Mouse (Mus musculus): ENCODE measurements around the gene Slc13a5.

Gene Slc13a5

DNA sequence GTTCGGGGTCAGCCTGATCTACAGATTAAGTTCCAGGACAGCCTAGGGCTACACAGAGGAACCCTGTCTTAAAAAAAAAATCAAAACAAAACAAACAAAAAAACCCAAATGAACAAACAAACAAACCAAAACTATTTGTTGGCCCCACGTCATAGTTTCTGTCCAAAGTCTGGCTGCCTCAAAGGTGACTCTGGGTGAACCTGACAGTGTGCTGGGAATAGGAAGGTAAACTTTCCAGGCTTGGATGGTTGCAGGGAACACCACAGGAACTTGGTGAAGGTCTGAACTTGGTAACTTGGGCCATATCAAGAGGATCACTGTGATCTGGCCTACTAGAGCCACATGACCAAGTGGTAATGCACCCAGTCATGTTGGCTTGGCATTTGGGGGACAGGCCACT, 10.6 kb downstream of the Slc13a5 start:
- no peak for DNase-seq

DNA sequence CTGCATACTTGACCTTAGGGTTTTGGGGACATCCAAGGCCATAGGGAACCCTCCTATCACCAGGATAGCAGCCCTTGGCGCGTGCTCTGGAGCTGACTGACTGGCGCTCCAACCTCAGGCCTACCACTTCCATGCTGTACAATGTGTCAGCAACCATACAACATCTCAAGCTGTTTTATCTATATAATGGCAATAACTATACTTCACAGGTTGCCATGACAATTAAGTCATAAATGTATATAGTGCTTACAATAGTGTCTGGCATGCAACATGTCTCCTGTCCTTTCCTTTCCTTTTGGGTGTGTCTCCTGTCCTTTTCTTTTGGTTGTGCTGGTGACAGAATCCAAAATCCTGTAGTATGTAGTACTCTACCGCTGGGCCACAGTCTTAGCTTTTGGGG, 11.4 kb downstream of the Slc13a5 start:
- DNase-seq = no peak

DNA sequence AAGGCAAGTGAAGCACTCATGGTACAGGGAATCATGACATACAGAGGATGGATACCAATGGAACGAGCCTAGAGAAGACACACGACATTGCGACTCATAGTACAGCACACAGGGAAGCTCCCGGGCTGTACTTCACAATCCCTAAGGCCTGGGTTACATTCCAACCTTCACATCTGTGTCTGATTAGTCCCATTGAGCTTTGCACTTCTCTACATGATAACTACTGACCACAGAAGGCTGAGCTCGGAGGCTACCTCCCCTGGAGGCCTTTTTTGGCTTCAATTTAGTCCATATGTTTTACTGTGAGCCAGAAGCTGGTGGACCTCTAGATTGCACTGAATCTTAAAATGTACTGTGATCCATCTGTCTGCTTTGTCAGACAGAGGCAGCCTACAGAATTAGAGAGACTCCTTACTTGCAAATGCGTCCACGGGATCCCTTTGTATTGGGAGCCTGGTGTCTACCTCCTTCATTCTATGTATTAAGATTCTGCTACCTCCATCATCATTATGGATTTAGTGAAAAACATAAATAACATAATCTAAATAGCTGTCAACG, 21.7 kb downstream of the Slc13a5 start:
- DNase-seq = no peak

DNA sequence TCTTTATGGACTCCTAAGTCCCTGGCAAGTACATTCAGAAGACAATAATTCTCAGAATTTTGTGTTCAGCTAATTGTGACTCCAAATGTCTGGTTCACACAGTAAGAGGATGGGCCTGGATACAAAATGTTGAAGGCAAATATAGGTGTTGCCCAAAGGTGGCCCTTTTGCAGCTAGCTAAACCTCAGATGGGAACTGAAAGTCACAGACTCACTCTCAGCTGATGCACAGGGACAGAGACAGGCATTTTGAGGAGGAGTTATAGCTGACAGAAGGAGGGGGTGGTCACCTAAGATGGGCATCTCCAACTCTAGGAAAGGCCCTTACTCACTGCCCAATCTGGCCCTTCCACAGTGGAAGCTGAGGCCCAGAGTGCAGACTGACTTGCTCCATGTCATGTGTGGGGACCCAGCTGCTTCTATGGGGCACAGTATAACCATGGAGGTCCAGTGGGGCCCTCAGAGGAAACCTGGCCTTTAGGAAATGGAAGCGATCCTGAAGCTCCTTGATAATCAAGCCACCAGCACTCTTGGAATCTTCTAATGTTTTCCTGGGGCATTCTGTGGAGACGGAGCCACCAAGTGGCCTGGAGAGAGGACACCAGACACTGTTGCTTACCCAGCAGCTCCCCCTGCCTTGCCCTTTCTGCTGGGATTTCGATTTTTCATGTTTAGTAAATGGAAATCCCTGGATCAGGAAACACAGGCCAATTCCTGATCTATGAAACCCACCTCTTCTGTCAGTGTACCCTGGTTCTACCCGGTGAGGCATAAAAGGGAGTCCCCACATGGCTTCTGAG, 26.8 kb downstream of the Slc13a5 start:
- no peak for DNase-seq

DNA sequence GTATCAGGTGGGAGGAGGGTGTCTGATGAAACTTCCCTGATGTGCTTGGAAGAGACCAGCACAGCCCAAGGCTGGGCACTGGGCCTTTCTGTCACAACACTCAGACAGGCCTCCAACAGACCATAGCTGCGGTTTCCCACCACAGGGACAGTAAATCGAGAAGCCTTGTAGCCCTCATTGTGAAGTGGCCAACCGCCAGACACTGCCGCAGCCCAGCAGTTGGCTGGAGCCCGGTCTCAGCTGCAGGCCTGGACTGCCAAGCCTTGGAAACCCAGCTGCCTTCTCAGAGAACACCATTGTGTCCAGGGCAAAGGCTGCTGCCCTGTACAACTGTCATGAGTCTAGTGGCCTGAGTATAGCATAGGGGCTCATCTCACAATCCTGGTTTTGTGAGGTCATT, 33.0 kb downstream of the Slc13a5 start:
- no peak for DNase-seq

DNA sequence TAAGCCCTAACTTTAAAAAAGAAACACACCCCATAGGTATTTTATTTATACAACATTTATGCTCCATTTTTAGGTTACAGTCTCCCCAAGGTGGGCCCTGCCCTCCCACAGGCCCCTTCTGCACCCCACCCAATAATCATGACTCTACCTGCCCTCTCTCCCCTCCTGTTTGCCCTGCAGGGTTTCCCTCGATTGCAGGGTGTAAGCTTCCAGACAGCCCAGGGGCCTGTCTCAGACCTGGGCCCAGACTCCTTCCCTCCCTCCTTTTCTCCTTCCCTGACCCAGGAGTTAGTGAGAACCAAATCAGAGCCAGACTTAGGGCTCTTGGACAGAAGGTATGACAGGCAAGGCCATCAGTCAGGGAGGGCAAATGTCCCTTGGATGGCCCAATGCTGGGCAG, 34.0 kb downstream of the Slc13a5 start:
- DNase-seq = no peak

DNA sequence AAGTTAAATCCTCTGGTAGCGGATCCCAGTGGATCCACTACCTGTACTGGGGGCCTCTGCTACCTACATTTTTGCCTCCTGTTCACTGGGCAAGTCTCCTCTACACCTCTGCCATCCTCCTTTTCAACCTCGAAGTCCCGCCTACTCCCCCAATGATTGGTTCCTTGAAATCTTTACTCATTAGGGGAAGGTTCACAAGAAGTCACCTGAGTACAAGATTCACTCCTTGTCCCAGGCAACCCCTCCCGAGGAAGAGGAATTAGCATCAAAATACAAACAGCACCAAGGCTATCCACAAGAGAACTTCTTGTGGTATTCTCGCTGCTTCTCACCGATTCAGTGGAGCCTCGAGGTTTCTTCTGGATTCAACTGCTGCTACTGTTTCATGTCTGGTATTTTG, 35.0 kb downstream of the Slc13a5 start:
- no peak for DNase-seq

DNA sequence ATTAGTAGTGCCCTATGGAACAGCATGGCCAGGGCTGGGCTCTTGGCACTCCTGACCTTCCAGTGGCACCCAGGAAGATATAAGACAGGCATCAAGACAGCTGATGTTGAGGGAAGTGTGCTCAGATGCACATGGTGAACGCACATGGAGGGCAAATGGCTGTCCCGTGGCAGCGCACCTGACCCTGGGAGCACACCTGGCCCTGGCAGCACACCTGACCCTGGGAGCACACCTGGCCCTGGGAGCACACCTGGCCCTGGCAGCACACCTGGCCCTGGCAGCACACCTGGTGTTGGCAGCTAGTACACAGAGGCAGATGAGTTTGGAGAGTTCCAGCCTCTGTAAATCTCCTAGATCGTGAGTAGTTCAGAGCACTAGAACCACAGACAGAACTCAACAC, 38.5 kb downstream of the Slc13a5 start:
- no peak for DNase-seq

DNA sequence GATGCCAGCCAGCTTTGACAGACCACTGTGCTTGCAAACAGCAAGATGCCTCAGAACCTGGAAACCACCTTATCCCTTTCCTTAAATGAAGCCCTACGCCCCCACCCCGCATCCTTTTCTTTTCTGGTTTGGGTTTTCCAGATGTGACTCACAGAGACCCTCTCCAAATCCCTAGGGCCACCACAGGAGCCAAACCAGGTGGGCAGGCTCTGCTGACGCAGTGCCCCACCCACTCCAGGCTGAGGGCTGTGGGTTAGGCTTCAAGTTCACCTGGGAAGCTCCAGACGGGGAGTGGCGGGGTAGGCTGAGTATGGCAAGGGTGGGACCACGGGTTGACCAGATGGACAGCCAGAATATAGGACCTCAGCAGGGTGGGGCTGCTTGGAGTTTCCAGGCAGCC, 40.1 kb downstream of the Slc13a5 start:
- DNase-seq = no peak

DNA sequence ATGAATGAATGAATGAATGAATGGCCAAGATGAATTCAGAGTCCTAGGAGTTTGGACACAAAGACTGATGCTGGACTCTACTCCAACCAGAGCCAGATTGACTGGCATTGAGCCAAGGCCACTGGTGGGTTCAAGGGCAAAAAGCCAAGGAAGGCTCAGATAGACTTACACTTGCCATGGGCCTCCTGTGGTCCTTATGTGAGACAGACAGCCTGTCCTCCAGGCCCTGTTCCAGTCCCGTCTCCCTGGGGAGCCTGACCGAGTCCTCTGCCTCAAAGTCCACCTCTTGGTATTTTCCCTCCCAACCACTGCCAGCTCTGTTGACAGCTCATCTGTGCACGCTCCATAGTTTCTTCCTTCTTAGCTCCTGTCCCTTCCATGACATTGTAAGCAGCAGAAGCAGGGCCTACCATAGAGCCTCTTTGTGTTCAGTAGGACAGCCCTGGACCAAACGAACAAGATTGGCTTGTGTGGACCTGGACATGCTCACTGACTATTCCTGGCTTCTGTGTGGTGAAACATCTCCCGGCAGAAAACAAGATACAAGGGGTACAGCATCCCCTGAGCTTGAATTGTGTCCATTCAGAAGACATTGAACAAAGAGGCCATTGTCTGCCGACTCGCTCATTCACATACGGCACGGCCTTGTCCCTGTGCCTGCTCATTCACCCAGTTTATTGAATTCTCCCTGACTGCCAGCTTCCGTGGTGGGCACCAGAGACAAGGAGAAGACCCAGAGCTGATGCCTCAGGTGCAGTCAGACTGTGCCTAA, 40.8 kb downstream of the Slc13a5 start:
- DNase-seq = peak; percentile 90

DNA sequence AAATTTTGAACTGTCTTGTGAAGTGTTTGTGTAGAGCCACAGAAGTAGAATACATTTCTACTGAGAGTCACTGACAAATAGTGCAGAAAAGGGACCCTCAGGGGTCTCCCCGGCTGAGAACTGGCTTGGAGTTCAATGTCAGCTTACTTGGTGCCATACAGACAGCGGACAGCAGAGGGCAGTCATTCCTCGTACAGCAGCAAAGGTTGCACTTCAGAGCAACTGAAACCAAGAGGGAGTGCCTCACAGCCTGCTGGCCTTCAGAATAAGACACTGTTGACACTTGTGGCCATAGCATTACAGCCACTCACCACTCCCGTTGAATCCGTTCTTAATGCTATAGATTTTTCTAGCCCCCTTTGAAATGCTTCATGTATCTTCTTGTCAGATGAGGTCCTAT, 42.2 kb downstream of the Slc13a5 start:
- DNase-seq = peak; percentile 86

DNA sequence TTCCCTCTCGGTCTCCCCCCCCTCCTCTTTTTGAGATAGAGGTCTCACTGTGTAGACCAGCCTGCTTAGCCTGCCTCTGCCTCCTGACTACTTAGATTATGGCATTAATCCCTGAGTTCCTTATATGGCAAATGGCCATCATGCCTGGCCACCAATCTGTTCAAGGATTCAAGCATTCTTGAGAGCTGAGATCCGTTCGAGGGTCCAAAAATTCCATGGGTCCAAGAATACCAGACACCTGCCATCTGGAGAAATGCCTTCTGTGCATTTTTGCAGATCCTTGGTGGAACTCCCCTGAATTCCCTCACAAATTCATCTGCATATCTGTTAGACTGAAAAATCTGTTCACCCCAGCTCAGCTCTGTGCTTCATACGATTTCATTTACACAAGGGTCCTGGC, 43.6 kb downstream of the Slc13a5 start:
- no peak for DNase-seq

DNA sequence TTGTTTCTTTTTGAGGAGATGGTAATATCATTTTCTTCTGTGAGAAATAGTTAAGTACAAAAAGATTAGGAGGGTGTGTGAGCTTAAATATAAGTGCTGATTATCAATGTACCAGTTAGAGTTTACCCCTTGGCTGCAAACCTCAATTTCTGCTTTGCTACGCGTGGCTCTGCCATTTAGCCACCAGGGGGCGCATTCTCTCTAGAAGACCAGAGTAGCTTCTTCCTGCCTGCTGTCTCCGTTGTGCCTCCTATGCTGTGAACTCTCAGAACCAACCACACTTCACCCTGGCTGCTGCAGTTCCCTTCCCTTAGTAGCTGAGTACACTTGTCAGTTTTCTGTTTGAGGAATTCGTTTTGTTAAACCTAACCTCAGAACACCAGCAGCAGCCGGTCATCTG, 45.7 kb downstream of the Slc13a5 start:
- peak; percentile 84 for DNase-seq

DNA sequence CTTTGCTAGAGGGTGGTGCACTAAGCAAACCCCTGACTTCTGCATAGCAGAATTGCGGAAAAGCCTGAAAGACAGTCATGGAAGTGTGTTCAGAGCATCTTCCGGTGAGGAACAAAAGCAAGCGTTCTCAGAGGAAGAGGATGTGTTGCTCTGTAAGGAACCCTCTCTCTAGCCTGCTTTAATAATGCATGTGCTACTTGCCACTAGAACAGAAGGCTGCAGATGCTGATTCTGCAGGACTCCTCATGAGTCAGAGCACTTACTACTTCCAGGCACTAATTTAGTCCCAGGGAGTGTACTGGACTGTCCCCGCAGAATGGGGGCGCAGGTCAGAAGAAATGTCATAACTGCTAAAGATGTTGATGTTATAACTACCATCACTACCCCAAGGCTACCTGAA, 49.9 kb downstream of the Slc13a5 start:
- no peak for DNase-seq

DNA sequence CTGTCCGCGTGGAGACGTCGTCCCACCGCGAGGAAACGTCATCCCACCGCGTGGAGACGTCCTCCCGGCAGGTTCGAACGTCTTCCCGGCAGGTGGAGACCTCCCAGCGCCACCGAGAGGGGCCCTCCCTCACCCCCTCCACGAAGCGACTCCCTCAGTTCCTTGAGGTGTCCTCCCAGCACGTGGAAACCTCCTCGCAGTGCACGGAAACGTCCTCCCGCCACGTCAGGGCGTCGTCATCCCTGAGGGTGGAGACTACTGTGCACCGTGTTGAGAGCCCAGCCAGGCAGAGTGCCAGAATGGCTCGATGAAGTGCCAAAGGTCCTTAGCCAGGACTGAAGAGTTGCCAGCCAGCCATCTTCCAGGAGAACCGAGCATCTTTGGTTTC, 51.6 kb downstream of the Slc13a5 start, which contains the start of gene Med31:
Gene Med31 (minus strand): TSS at position 183 of the 388 bp plus-strand sequence.
- DNase-seq = peak; percentile 81

DNA sequence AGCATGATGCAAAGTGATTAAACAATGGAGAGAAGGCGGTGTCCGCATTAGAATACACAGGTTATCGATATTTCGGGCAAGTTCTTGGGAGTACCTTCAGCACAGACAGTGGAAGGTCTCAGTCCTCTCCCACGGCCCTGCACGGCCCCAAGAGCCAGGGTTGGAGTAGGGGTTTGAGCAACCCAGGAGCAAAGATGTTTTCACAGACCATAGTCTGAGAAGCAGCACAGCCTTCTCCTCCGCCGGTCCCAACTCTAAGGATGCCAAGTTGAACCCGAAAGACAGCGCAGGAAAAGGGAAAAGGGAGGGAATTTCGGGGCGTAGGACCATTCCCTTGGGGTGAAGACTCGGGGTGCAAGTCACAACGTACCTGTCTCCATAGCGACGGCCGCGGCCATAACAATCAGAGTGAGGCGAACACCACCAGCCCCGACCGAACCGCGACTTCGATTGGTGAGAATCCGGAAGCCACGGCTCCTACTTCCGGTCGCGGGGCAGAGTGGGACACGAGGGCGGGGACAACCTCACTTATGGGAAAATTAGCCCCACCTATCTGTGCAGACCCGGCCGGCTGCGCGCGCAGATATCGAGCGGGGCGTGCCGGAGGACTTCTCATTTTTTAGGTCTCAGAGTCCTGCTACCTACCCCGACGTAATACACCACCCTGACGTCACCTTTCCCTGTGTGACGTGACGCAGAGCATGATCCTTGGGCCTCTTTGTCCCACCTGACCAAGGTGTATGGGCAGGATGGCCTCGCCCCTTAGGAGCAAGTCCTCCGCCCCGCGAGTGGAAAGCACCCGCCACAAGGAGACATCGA, 52.2 kb downstream of the Slc13a5 start:
- peak; percentile 96 for DNase-seq

DNA sequence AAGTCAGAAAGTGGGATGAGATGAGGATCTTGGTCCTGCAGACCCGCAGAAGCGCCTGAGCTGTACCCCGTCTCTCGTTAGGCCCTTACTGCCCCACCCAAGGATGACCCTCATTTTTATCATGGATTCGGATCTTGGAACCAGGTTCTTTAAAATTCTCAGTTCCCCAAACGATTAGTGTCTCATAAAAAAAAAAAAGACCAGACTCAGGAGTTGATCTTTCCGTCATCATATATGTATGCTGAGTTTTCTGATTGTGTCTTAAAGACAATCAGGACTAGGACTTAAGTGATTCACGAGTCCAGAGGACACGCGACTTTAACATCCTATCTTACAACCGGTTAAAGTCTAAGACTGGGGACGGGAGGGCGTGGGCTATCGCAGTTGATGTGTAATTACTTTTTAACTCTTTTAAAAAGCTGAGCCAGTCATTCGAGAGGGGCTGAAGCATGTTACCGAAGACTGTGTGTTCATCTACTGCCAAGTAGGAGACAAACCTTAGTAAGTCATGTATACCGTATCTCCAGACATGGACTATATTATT, 59.1 kb downstream of the Slc13a5 start:
- DNase-seq = no peak

DNA sequence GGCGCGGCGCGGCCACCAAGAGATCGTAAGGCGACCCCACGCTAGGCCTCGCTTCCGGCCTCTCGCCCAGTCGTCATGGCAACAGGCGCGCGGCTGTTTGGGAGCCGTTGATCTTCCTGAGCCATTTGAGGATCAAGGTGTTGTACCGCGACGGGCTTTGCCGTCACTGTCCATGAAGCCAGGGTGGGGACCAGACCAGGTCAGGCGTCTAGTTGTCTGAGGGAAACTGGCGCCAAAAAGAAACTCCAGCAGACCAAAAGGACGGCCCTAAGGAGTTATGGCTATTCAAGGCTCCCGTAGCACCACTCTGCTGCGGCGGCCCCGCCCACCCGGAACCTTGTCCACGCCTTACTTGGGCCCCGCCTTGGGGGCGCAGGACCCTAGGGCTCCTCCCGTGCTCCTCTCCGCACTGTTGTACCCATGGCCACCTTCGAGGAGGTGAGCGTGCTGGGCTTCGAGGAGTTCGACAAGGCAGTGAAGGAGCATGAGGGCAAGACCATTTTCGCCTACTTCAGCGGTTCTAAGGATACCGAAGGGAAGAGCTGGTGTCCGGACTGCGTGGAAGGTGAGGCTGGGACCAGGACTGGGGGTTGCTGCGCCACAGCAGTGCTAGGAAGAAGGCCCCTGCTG, 59.7 kb downstream of the Slc13a5 start, which contains the start of the genes 4933427D14Rik and Txndc17:
Gene 4933427D14Rik (minus strand): TSS at position 256 of the 630 bp plus-strand sequence.
Gene Txndc17 (plus strand): TSS at position 344 of the 630 bp plus-strand sequence.
- DNase-seq = peak; percentile 91

DNA sequence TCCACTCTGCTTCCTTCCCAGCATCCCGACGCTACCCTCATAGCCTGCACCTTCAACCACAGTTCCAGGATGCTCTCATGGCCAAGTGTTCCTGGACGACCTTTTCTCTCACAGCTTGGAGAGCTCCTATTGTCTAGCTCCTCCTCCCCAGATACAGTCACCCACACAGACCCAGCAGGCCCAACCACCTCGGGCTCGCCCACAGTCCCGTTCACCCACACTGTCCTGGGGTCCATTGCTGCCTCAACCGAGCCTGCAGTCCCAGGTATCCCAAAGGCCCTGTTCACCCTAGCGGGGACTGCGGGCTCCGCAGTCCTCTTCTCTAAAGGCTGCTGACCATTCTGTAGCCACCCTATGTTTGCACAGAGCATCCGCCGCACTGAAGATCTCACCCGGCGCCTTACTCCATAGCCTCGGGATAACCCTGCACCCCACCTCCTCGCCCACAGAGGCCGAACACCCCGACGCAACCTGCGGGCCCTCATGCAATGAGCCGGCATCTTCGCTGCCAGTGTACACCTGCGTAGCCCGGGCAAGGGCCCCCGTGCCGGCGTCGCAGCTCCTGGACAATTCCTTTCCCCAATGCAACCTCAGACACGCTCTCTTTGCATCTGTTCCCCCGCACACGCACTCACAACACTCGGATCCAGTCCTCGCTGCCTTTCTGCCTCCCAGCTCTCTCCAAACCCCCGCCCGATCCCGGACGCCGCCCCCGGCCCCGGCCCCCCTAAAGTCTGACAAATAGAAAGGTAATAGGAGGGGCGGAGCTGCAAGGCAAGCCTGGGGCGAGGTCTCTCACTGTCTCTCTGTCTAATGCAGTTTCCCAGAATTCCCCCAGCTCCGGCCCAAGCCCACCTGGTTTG, 60.5 kb downstream of the Slc13a5 start, which contains the start of gene Gm43951:
Gene Gm43951 (minus strand): TSS at position 500 of the 863 bp plus-strand sequence.
- DNase-seq = peak; percentile 43

DNA sequence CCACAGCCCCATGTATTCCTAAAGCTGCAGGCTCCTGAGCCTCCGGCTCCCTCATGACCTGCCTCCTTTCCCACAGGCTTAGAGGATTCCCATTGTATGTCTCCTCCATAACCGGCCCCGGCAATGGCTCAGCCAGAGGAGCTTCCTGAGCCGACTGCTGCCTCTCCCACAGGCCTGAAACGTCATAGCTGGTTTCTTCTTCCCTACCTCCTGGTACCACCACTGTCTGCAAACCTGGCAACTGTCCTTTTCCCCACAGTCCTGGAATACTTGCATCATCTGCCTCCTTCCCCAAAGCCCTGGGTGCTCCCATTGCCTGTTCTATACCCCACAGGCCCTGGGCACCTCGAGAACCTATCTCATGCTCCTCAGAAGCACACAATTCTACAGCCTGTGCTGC, 61.8 kb downstream of the Slc13a5 start:
- DNase-seq = no peak

DNA sequence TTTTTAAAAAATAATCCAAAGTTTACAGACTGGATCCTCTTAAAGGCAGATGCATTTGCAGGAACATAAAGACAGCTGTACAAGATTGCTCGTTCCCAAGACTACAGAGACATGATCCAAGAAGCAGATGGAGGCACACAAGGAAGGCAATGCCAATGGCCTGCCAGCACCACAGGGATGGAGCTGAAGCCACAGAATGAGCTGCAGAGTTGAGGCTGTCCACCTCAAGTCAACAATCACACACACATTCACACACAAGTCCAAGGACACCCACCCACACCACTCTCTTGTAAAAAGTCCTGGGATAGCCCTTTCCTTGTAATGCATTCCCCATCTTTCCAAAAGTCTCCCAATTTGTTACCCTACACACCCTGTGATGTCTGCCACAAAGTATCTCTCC, 63.6 kb downstream of the Slc13a5 start:
- no peak for DNase-seq
